Mouse (Mus musculus) stomach, embryonic 14.5 days (tissue): ENCODE data around the gene Dera. TPM values are rescaled to one million over a fixed set of nuclear protein-coding genes. Genes with fewer than 3 reads are reported as not detected.

Source experiments
- polyA plus RNA-seq: library from polyadenylated mRNA; unstranded; fragments of >200 nt; fragmentation: Nextera tagmentation; extraction: Ambion mirVana; gene quantifications from 2 replicates; pipeline ENCODE4 v1.2.1, GENCODE M21; 2014

Dera gene
- polyA plus RNA-seq, 1 experiment from 2014 or later = 50.7 TPM

Other genes starting within 250 kb of the Dera start
- gene Eps8, start 99.7 kb upstream of the Dera start, polyA plus RNA-seq = 21.6 and 22.7 TPM in 2 replicates
- 160 and 162 TPM in 2 replicates for gene Strap, start 19.5 kb upstream of the Dera start, polyA plus RNA-seq